Mouse (Mus musculus) kidney, adult 2 months (tissue): ENCODE results near the gene Phospho1.

ENCODE experiments used
- CTCF ChIP-seq: fragments of 200-500 bp; conservative IDR thresholded peaks from 2 replicates; pipeline ENCODE4 v1.5.1; 2011; ENCODE audit warnings: low read depth, mild to moderate bottlenecking, control low read depth, low read length, moderate library complexity, mixed read lengths; ENCODE audit not compliant: insufficient read depth, insufficient read length
- POLR2A ChIP-seq: fragments of 200-500 bp; IDR thresholded peaks from one replicate; pipeline ENCODE4 v1.6.1; 2011; ENCODE audit warnings: low read depth, low read length, control low read depth

DNA sequence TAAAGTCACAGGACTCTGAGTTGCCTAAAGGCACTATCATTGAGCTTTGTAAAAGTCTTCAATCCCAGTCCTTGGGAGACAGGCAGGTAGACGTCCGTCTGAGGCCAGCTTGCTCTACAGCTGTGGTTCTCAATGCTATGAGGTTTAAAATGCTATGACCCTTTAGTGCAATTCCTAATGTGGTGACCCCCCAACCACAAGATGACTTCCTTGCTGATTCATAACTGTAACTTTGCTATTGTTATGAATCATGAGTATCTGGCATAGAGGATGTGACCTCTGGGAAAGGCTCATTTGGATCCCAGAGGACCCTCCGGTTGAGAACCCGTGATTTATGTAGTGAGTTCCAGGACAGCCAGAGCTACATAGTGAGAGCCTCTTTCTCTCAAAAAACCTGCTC lies 44.9 kb upstream of the Phospho1 start:
- no peak for TF ChIP-seq CTCF
- TF ChIP-seq POLR2A, result no peak
